Mouse (Mus musculus): ENCODE results near the gene Igsf10.

The Igsf10 gene

GRCm38 (mm10) chr3:59290551-59290950, 53.6 kb downstream of the Igsf10 start:
- no peak for DNase-seq (ENCODE audit: low spot score)

- no peak for DNase-seq (ENCODE audit: low spot score)
Measured at GRCm38 (mm10) chr3:59278620-59279019, 65.6 kb downstream of the Igsf10 start.

DNA sequence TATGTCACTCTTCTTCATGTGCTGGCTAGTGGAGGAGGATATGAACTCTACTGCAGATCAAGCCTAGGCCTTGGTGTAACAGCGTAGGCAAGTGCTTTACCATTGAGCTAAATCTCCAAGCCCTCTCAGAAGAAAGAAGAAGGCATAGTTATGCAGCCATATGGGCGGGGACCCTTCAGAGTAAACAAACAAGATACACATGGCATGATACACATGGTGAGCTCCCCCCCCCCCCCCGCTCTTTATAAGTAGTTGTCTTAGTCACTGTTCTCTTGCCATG, 66.0 kb downstream of the Igsf10 start:
- no peak for DNase-seq (ENCODE audit: low spot score)

DNA sequence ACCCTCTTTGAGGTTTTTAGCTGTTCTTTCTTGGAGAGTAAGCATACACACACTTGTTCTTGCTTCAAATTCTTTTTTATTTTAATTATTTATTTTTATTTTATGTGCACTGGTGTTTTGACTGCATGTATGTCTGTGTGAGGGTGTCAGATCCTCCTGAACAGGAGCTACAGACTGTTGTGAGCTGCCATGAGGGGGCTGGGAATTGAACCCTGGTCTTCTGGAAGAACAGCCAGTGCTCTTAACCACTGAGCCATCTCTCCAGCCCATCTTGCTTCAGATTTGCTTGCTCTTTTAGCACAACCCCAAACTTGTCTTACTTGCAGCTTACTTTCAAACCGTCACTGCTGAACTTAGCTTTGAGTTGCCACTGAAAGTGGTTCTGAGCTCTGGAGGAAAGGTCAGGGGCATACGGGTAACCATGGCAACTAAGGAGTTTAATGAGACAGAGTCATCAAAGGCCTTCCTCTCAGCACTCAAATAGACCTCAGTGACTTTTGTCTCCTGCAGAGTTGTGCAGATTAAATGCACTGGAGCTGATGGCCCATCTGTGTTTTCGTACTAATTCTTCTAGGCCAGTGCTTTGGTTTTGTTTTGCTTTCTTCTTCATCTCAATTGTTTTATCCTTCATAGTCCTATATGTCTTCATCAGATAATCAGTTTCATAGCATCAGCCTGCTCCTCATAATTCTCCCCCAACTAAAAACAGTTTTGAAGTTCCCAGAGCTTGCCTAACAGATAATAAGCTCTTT, 66.5 kb downstream of the Igsf10 start:
- DNase-seq (ENCODE audit: low spot score) = no peak

- no peak for DNase-seq (ENCODE audit: low spot score)
Measured at GRCm38 (mm10) chr3:59270811-59271210, 73.4 kb downstream of the Igsf10 start.

All from left cerebral cortex, adult 11 months (tissue).